Mouse (Mus musculus): ENCODE results near the gene Klhl22. TPM values are rescaled to one million over a fixed set of nuclear protein-coding genes. Genes with fewer than 3 reads are reported as not detected.

Gene Klhl22
- polyA plus RNA-seq, 1 experiment from 2014 or later, result 76.6 TPM

DNA sequence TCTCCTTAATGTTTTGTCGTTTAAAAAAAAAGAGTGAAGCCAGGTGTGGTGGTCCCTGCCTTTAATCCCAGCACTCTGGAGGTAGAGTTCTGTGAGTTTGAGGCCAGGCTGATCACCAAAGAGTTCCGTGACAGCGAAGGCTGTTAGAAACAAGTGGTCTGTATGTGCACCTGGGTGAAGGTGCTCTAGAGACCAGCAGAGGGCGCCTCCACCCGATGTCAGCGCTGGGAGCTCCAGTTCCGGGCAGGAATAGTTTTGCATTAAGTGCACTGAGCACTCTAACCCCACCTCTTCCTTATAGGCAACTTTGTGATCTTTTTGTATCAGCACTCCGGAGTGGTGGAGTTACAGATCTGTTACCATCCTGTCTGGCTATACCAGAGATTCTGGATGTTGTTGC is 1.2 kb downstream of the Klhl22 start:
- Histone ChIP-seq H3K36me3 (ENCODE audit: control insufficient read depth, insufficient read depth, low read length) (peaks cover 11% of the 10 kb centered on the region), H3K27me3 (ENCODE audit: control insufficient read depth, insufficient read depth, low read length) (no peaks in the 10 kb centered on the region), H3K4me1 (ENCODE audit: control insufficient read depth, insufficient read depth, low read length) (peaks cover 18% of the 10 kb centered on the region), H3K9ac (replicated peaks; ENCODE audit: low read depth, low read length) (no peak overlapping the region), H3K4me2 (replicated peaks; ENCODE audit: low read depth, low read length) (peak overlapping the region; percentile 80), H3K9me3 (ENCODE audit: control insufficient read depth, low read depth, low read length) (no peaks in the 10 kb centered on the region), H3K4me3 (ENCODE audit: low read depth, low read length) (peak overlapping the region; percentile 66), H3K27ac (ENCODE audit: low read length) (no peak overlapping the region)
- WGBS, result 40% methylated on average over 8 of the region's 8 CpGs
- no peak for ATAC-seq (ENCODE audit: insufficient number of reproducible peaks, insufficient read depth, low FRiP score, low read depth)

DNA sequence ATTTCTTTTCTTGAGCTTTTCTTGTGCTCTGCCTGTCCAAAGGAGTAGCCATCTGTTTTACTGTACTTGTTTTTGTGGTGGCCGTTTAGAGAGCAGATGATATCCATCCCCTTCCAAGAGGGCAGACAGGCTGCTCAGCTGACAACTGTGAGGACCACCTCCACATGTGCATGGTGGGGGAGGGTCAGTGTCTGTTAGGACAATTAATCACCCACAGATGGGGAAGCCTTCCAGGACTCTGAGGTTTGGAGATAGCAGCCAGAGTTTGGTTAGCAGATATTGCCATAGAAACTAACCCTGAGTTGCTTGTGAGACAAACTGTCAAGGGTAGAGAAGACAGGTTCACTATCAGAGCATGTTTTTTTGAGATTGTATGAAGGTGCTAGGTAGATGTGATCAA is 1.7 kb downstream of the Klhl22 start:
- H3K36me3 ChIP-seq (ENCODE audit: control insufficient read depth, insufficient read depth, low read length), result peaks cover 14% of the 10 kb centered on the region
- no peaks in the 10 kb centered on the region for H3K27me3 ChIP-seq (ENCODE audit: control insufficient read depth, insufficient read depth, low read length)
- no peak for ATAC-seq (ENCODE audit: insufficient number of reproducible peaks, insufficient read depth, low FRiP score, low read depth)
- H3K9ac ChIP-seq (replicated peaks; ENCODE audit: low read depth, low read length), result no peak overlapping the region
- no peaks in the 10 kb centered on the region for H3K9me3 ChIP-seq (ENCODE audit: control insufficient read depth, low read depth, low read length)
- peak overlapping the region; percentile 66; the same call in 1 of the 2 replicates for H3K4me3 ChIP-seq (ENCODE audit: low read depth, low read length)
- H3K4me2 ChIP-seq (replicated peaks; ENCODE audit: low read depth, low read length), result peak overlapping the region; percentile 80
- H3K4me1 ChIP-seq (ENCODE audit: control insufficient read depth, insufficient read depth, low read length), result peaks cover 18% of the 10 kb centered on the region
- WGBS, result 20% methylated on average over 1 of the region's 1 CpGs
- no peak overlapping the region for H3K27ac ChIP-seq (ENCODE audit: low read length)

DNA sequence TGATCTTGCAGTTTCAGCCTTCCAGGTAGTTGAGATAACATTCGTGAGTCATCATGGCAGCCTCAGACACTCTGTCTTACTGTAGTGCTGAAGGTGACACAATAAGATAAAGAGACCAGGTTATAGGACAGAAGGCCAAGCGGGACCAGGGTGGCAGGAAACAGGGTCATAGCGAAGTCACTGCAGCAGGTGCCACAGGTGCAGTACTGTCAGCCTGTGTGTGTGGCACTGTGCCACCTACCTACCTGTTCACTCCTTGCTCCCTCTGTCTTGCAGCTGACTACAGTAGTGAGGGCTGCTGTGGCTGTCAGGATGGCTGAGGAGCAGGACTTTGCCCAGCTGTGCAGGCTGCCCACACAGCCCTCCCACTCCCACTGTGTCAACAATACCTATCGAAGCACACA is 4.7 kb downstream of the Klhl22 start:
- Histone ChIP-seq H3K36me3 (ENCODE audit: control insufficient read depth, insufficient read depth, low read length) (peaks cover 25% of the 10 kb centered on the region), H3K4me1 (ENCODE audit: control insufficient read depth, insufficient read depth, low read length) (peaks cover 18% of the 10 kb centered on the region), H3K27me3 (ENCODE audit: control insufficient read depth, insufficient read depth, low read length) (no peaks in the 10 kb centered on the region), H3K9me3 (ENCODE audit: control insufficient read depth, low read depth, low read length) (no peaks in the 10 kb centered on the region), H3K4me3 (ENCODE audit: low read depth, low read length) (no peak overlapping the region), H3K9ac (replicated peaks; ENCODE audit: low read depth, low read length) (no peak overlapping the region), H3K27ac (ENCODE audit: low read length) (no peak overlapping the region), H3K4me2 (replicated peaks; ENCODE audit: low read depth, low read length) (0 out of 2 replicates have a peak overlapping the region, but pooled peaks have one; percentile 5)
- WGBS, result 76% methylated on average over 4 of the region's 4 CpGs
- peak; percentile 62; the same call in 1 of the 2 replicates for ATAC-seq (ENCODE audit: insufficient number of reproducible peaks, insufficient read depth, low FRiP score, low read depth)

DNA sequence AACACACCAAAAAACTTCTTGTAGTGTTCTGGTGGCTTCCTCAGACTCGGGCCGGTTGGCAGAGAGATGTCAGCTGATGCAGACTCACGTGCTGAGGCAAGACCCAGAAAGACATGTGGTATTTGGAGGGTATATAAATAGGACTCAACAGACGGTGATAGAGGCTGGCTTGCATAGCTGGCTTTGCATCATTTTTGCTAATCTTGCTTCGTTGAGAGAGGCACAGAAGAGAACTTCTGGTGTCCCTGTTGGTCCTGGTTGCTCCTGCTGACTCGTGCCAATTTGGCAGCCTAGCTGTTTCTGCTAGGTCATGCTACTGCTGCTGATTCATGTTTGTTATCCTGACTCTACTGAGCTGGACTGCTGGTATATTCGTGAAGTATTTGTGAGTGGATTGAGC is 9.4 kb downstream of the Klhl22 start:
- Histone ChIP-seq H3K27me3 (ENCODE audit: control insufficient read depth, insufficient read depth, low read length) (no peaks in the 10 kb centered on the region), H3K9ac (replicated peaks; ENCODE audit: low read depth, low read length) (no peak overlapping the region), H3K4me3 (ENCODE audit: low read depth, low read length) (no peak overlapping the region), H3K9me3 (ENCODE audit: control insufficient read depth, low read depth, low read length) (no peaks in the 10 kb centered on the region), H3K36me3 (ENCODE audit: control insufficient read depth, insufficient read depth, low read length) (peaks cover 51% of the 10 kb centered on the region), H3K27ac (ENCODE audit: low read length) (no peak overlapping the region), H3K4me1 (ENCODE audit: control insufficient read depth, insufficient read depth, low read length) (peaks cover 6% of the 10 kb centered on the region; the same call in 1 of the 2 replicates), H3K4me2 (replicated peaks; ENCODE audit: low read depth, low read length) (no peak overlapping the region)
- 90% methylated on average over 7 of the region's 7 CpGs for WGBS
- no peak for ATAC-seq (ENCODE audit: insufficient number of reproducible peaks, insufficient read depth, low FRiP score, low read depth)

DNA sequence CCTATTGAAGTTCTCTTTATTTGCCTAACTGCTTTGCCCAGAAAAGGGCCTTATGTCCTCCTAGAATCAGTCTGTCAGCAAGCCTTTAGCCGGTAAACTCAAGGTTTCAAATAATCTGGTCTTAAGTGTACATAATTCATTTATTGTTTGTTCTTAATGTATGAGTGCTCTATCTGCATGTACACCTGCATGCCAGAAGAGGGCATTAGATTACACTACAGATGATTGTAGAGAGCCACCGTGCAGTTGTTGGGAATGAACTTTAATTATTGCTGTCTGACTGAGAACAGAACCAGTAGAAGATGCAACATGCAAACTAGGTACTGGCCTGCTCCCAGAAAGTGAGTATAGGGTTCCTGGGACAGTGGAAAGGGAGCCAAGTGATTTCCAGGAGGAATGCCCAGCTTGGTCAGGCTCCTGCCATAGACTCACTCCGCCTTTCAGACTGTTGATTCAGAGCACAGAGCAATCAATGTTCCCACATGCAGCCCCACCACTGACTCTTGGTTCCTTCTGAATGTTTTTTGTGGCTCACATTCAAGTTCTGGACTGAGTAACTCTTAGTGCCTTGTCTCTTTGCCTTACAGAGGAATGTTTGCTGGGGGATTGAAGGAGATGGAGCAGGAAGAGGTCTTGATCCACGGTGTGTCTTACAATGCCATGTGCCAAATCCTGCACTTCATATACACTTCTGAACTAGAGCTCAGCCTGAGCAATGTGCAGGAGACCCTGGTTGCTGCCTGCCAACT is 11.9 kb downstream of the Klhl22 start:
- H3K27me3 ChIP-seq (ENCODE audit: control insufficient read depth, insufficient read depth, low read length), result no peaks in the 10 kb centered on the region
- no peaks in the 10 kb centered on the region for H3K4me1 ChIP-seq (ENCODE audit: control insufficient read depth, insufficient read depth, low read length)
- ATAC-seq (ENCODE audit: insufficient number of reproducible peaks, insufficient read depth, low FRiP score, low read depth), result no peak
- no peak overlapping the region for H3K4me2 ChIP-seq (replicated peaks; ENCODE audit: low read depth, low read length)
- H3K9ac ChIP-seq (replicated peaks; ENCODE audit: low read depth, low read length), result no peak overlapping the region
- WGBS, result 67% methylated on average over 4 of the region's 4 CpGs
- no peak overlapping the region for H3K27ac ChIP-seq (ENCODE audit: low read length)
- no peak overlapping the region for H3K4me3 ChIP-seq (ENCODE audit: low read depth, low read length)
- no peaks in the 10 kb centered on the region for H3K9me3 ChIP-seq (ENCODE audit: control insufficient read depth, low read depth, low read length)
- peaks cover 52% of the 10 kb centered on the region; the same call in 1 of the 2 replicates for H3K36me3 ChIP-seq (ENCODE audit: control insufficient read depth, insufficient read depth, low read length)

DNA sequence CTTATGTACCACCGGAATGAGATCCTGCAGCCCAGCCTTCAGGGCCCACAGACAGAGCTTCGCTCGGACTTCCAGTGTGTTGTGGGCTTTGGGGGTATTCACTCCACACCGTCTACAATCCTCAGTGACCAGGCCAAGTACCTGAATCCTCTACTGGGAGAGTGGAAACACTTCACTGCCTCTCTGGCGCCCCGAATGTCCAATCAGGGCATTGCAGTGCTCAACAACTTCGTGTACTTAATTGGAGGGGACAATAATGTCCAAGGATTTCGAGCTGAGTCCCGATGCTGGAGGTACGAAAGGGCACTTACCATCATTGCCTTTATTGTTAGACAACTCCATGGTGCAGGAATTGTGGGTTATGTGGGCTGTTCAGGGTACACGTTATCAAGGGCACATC is 17.4 kb downstream of the Klhl22 start:
- Histone ChIP-seq H3K27ac (ENCODE audit: low read length) (no peak overlapping the region), H3K4me2 (replicated peaks; ENCODE audit: low read depth, low read length) (no peak overlapping the region), H3K9me3 (ENCODE audit: control insufficient read depth, low read depth, low read length) (no peaks in the 10 kb centered on the region), H3K9ac (replicated peaks; ENCODE audit: low read depth, low read length) (no peak overlapping the region), H3K27me3 (ENCODE audit: control insufficient read depth, insufficient read depth, low read length) (no peaks in the 10 kb centered on the region), H3K36me3 (ENCODE audit: control insufficient read depth, insufficient read depth, low read length) (peaks cover 58% of the 10 kb centered on the region), H3K4me3 (ENCODE audit: low read depth, low read length) (no peak overlapping the region), H3K4me1 (ENCODE audit: control insufficient read depth, insufficient read depth, low read length) (no peaks in the 10 kb centered on the region)
- WGBS, result 64% methylated on average over 11 of the region's 11 CpGs
- ATAC-seq (ENCODE audit: insufficient number of reproducible peaks, insufficient read depth, low FRiP score, low read depth), result no peak

DNA sequence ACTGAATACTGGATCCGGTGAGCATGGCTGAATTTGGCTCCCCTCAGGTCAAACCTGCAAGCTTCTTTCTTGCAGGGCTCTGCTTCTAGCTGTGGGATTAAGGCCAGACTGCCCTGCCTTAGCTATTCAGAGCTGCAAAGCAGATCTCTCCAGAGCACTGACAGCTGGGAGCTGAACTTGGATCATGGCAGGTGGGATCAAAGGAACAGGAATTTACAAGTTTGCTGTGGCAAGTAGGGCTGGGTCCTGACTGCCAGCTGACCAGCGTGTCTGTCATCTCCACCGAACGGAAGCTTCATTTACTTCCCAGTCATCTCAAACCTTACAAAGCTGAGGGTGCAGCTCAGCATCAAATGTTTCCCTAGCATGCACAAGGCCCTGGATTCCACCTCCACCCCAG is 18.8 kb downstream of the Klhl22 start:
- ATAC-seq (ENCODE audit: insufficient number of reproducible peaks, insufficient read depth, low FRiP score, low read depth), result no peak
- Histone ChIP-seq H3K9ac (replicated peaks; ENCODE audit: low read depth, low read length) (no peak overlapping the region), H3K4me1 (ENCODE audit: control insufficient read depth, insufficient read depth, low read length) (no peaks in the 10 kb centered on the region), H3K27ac (ENCODE audit: low read length) (no peak overlapping the region), H3K4me3 (ENCODE audit: low read depth, low read length) (no peak overlapping the region), H3K9me3 (ENCODE audit: control insufficient read depth, low read depth, low read length) (no peaks in the 10 kb centered on the region), H3K36me3 (ENCODE audit: control insufficient read depth, insufficient read depth, low read length) (peaks cover 51% of the 10 kb centered on the region), H3K4me2 (replicated peaks; ENCODE audit: low read depth, low read length) (no peak overlapping the region), H3K27me3 (ENCODE audit: control insufficient read depth, insufficient read depth, low read length) (no peaks in the 10 kb centered on the region)
- WGBS, result 87% methylated on average over 4 of the region's 4 CpGs

DNA sequence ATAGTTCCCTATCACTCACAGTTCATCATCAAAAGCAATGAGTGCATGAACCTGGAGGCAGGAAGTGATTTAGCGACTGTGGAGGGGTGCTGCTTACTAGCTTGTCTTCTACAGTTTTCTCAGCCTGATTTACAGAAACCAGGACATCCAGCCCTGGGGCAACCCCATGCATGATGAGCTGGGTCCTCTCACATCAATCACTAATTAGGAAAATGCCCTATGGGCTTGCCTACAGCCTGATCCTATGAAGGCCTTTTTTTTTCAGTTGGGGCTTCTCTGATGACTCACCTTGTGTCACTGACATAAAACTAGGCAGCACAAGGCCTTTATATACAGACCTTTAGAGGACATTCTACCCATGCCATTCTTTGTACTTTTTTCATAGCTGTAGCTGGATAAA is 20.3 kb downstream of the Klhl22 start:
- Histone ChIP-seq H3K9me3 (ENCODE audit: control insufficient read depth, low read depth, low read length) (no peaks in the 10 kb centered on the region), H3K9ac (replicated peaks; ENCODE audit: low read depth, low read length) (no peak overlapping the region), H3K27me3 (ENCODE audit: control insufficient read depth, insufficient read depth, low read length) (no peaks in the 10 kb centered on the region), H3K4me3 (ENCODE audit: low read depth, low read length) (no peak overlapping the region), H3K4me2 (replicated peaks; ENCODE audit: low read depth, low read length) (no peak overlapping the region), H3K36me3 (ENCODE audit: control insufficient read depth, insufficient read depth, low read length) (peaks cover 54% of the 10 kb centered on the region), H3K27ac (ENCODE audit: low read length) (no peak overlapping the region), H3K4me1 (ENCODE audit: control insufficient read depth, insufficient read depth, low read length) (no peaks in the 10 kb centered on the region)
- ATAC-seq (ENCODE audit: insufficient number of reproducible peaks, insufficient read depth, low FRiP score, low read depth), result no peak
- 77% methylated on average over 1 of the region's 1 CpGs for WGBS

DNA sequence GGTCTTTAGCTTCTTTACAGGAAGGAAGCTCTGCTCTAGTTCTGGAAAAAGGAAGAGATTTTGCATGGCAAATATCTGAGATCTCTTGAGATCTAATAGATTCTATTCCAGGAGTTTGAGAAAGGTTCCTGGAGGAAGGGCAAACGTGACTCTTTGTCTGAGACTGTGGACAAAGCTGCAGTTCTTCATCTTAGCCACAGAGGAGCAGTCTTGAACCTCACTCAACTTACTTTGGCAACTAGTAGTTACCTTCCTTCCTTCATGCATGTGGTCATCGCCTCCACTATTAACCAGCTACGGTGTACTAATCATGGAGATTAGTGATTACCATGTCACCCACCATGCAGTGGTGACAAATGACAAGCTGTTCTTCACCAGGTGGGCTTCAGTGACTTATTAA is 25.9 kb downstream of the Klhl22 start:
- no peak overlapping the region for H3K4me2 ChIP-seq (replicated peaks; ENCODE audit: low read depth, low read length)
- WGBS, result 58% methylated on average over 3 of the region's 3 CpGs
- no peak overlapping the region for H3K4me3 ChIP-seq (ENCODE audit: low read depth, low read length)
- H3K36me3 ChIP-seq (ENCODE audit: control insufficient read depth, insufficient read depth, low read length), result peaks cover 38% of the 10 kb centered on the region
- H3K27ac ChIP-seq (ENCODE audit: low read length), result no peak overlapping the region
- no peaks in the 10 kb centered on the region for H3K4me1 ChIP-seq (ENCODE audit: control insufficient read depth, insufficient read depth, low read length)
- no peaks in the 10 kb centered on the region for H3K27me3 ChIP-seq (ENCODE audit: control insufficient read depth, insufficient read depth, low read length)
- no peaks in the 10 kb centered on the region for H3K9me3 ChIP-seq (ENCODE audit: control insufficient read depth, low read depth, low read length)
- no peak for ATAC-seq (ENCODE audit: insufficient number of reproducible peaks, insufficient read depth, low FRiP score, low read depth)
- no peak overlapping the region for H3K9ac ChIP-seq (replicated peaks; ENCODE audit: low read depth, low read length)

Measured in stomach, embryonic 14.5 days (tissue).